Mouse (Mus musculus) gastrocnemius, postnatal 36 days (tissue): ENCODE measurements around the gene Elmod1. TPM values are rescaled to one million over a fixed set of nuclear protein-coding genes. Genes with fewer than 3 reads are reported as not detected.
"Not testable (repeated sequence)": the region's sequence is repeated elsewhere in the genome, so short reads cannot be mapped to it uniquely, and the experiment has no call there.

Source experiments
- DNase-seq, 2 experiments: peaks; one replicate each; pipeline ENCODE4 v3.0.0; 2022
- intact Hi-C: fragments of 180-260 bp; cut with DNase I; formaldehyde crosslinking; loops from one replicate; pipeline ENCODE4 v1.15.1; 2025
- long read RNA-seq, 2 experiments: library from polyadenylated mRNA; stranded (forward); transcript quantifications; one replicate each; pipeline ENCODE4 v2.0.0; 2021
- total RNA-seq, 2 experiments: library from RNA; stranded (reverse); gene quantifications; 2 replicates each; pipeline ENCODE4 v1.2.3; 2021

The Elmod1 gene
- not detected for total RNA-seq
- long read RNA-seq, experiment 1: 0 reads
- long read RNA-seq, experiment 2: 0 reads

DNA sequence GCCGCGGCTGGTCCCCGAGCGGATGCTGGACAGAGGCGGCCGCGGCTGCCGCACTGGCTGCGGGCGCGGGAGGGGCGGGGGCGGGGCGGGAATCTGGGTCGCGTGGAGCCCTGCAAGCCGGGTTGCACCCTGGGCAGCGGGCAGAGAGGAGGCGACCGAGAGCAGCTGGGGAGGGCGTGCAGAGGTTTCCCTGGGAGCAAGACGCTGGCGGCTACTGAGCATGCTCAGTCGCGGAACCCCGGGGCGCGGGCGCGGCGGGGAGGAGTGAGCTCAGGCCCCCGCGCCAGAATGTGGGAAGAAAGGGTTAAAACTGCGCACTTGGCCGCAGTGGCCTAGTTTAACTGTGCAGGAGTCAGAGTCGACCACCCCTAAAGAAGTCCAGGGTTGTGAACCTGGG lies at the start of gene Elmod1:
Gene Elmod1, minus strand, starts transcription at position 180 of the 397 bp plus-strand sequence.
- DNase-seq: no peak
- intact Hi-C loops: no loop called here

DNA sequence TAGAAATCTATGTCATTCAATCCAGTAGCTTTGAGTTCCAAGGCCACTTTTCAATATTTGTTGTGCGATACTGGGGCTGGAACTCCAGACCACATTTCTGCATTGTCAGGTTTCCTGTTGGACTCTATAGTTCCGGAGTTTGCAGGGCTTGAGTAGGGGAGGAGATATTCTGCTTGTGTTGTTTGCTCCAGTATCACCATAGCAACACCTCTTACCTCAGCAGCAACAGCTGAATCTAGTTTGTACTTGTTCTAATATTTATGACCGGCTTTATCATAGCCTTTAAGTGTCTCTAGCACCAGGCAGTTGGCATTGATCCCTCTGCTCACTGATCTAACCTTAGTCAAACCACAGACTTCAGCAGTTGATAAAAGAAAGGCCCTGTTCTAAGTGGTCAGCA lies 47.7 kb upstream of the Elmod1 start:
- intact Hi-C loops: no loop called here
- no peak for DNase-seq

DNA sequence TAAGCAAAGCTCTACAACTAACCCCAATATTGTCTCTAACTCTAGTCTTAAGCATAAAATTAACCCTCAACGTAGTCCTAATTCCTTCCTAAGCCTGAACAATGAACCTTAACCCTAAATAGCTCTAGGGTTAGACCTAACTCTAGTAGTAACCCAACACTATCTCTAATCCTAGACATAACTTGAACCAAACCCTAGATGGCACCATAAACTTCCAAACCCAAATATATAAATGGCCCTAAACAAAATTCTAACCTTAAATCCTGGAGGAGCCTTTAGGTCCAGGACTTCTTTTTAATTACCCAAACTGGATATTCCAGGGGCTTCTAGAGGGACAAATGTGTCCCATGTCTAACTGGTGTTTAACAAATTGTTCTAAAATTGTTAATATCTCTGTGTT lies 19.4 kb upstream of the Elmod1 start:
- no peak for DNase-seq
- intact Hi-C loops: loop anchor here (5.0 to 10.0 kb wide), 4 partner anchors 102 to 420 kb away; no protein-coding TSS in a partner anchor

DNA sequence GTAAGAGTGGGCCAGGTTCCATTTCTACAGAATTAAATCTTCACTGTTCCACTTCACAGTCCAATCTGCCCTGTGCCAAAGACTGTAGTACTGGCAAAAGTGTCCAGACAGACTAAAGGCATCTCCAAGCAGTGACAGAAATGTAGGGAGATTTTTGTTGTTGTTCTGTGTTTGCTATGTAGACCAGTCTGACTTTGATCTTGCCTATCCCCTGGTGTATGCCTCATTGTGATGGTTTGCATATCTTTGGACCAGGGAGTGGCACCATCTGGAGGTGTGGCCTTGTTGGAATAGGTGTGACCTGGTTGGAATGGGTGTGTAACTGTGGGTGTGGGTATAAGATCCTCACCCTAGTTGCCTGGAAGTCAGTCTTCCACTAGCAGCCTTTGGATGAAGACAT lies 17.5 kb upstream of the Elmod1 start:
- intact Hi-C loops: loop anchor here (5.0 to 10.0 kb wide), 4 partner anchors 100 to 422 kb away; no protein-coding TSS in a partner anchor
- not testable (repeated sequence) for DNase-seq

DNA sequence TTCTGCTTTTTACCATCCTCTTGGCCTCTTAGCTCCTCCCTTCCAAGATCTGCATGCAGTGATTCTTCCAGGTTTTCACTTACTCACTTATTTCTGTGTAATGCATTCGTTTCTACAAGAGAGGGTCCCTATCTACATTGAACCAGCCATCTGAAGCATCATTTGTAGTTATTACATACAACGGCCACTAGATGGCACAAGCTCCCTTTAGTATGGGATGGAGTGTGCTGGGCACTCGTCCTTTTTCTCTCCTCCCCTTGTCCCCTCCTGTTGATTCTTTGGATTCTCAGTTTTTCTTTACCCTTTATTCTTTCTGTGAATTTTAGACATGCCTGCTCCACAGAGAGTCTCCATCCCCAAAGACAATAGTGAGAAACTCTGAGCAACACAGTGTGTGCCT lies 15.8 kb upstream of the Elmod1 start:
- DNase-seq: no peak
- intact Hi-C loops: loop anchor here (5.0 to 10.0 kb wide), 4 partner anchors 99 to 424 kb away; no protein-coding TSS in a partner anchor

DNA sequence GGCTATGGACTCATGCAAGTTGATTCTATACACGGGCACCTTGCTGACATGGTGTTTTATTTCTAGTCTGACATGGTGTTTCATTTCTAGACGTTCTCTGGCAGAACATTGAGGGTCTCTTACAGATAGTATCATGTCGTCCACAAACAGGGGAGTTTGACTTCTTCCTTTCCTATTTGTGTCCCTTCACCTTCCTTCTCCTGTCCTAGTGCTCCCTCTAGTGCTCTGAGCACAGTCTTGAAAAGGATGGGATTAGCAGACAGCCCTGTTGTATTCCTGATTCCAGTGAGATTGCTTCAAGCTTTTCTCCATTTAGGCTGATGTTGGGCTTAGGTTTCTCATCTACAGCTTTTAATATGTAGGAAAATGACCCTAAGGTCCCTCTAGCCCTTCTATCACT lies 11.9 kb upstream of the Elmod1 start:
- intact Hi-C loops: loop anchor here (2.0 kb wide), 1 partner anchor 158 kb away; no protein-coding TSS in a partner anchor
- DNase-seq: no peak

DNA sequence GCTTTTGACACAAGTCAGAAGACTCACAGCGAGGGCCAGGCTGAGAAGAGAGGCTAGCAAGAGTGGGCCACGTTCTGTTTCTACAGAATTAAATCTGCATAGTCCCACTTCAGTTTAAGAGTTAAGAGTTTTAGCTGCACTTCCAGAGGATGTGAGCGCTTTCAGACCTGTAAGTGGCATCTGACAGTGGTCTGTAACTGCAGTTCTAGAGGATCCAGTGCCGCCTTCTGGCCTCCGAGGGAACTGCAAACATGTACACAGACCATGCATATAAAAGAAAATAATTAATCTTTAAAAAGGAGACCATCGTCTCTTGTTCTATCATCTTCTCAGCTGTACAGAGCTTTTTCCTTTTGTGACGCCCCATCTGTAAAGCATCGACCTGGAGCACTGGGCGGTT lies 9.8 kb upstream of the Elmod1 start:
- intact Hi-C loops: no loop called here
- DNase-seq: no peak

DNA sequence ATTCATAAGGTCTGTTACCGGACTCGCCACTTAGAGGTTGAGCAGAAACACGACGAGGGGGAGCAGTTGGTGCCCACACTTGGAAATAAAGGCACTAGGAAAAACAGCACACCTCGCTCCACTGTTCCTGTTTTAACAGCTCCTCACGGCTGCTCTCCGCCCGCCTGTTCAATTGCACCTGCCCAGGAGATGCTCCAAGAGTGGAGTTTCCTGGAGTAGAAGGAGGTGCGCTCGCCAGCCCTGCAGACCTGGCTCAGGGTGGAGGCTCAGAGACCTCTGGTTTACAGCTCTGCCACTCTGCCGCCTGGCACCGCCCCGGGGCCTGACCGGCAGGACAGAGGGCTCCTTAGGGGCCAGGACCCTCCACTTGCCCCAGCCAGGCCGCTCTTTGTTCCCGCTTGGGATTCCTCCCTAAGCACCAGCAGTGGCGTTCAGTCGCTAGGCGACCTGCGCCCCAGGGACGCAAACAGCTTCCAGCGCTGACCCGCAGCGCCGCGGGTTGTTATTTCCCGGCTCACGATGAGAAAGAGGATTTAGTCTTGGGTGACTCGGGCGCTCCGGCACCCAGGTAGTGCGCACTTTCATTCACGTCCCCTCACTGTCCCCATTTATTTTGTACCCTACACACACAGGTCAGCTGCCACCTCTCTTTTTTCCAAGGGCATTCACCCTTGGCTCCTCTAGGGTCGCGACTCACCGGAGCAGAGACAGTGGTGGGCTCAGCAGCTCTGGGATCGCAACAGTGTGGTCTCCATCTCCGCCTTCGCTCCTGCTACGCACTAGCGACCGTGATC lies 576 bp downstream of the Elmod1 start:
- intact Hi-C loops: no loop called here
- DNase-seq: no peak

DNA sequence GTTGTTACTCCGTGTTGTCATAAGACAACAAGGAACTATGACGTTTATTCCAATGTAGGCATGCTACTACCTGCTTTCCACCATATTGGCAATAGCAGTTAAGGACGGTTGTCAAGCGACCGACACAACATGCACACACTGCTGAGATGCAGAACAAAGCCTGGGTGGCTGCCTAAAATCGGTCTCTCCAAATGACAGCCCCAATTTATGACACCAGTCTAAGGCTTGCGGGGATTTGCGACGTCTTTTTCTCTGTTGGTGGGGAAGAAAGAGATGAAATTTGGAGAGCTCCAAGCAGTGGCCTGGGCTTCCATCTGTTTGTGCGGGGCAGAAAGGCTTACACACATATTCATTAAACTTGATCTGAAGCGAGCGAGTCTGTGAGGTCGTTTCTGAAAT lies 1.2 kb downstream of the Elmod1 start:
- intact Hi-C loops: no loop called here
- no peak for DNase-seq

DNA sequence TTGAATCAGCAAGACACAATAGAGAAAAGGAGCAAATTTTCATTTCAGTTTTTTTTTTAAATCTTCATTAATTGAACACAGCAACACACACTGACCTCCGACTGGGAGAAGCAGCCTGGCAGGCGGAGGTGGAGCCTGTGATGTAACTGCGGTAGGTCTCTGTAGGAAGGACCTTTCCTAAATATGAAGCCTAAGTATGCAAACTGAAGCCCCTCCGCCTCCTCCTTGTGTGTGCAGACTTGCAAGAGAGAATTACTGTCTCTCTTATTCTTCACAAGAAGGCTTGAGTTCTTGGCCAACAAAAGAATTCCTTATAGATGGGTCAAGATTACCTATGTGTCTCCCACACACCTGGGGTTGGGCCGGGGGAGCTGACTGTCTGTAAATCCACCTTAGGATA lies 1.9 kb downstream of the Elmod1 start:
- no peak for DNase-seq
- intact Hi-C loops: no loop called here

DNA sequence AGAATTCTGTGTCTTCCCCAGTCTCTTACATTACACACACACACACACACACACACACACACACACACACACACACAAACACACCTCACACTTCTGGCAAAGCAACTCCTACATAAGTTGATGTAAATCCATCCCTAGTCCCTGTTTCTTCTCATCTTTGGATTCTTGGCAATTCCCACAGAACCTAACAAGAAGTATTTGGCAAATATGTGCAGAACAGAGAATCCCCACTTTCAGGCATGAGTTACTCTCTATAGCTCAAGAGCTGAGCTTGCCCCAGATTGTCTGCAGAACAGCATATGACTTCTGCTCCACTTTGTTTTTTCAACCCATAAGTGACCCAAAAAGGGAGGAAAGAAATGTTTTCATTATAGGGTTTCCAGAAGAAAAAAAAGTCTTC lies 2.7 kb downstream of the Elmod1 start:
- intact Hi-C loops: no loop called here
- no peak for DNase-seq

DNA sequence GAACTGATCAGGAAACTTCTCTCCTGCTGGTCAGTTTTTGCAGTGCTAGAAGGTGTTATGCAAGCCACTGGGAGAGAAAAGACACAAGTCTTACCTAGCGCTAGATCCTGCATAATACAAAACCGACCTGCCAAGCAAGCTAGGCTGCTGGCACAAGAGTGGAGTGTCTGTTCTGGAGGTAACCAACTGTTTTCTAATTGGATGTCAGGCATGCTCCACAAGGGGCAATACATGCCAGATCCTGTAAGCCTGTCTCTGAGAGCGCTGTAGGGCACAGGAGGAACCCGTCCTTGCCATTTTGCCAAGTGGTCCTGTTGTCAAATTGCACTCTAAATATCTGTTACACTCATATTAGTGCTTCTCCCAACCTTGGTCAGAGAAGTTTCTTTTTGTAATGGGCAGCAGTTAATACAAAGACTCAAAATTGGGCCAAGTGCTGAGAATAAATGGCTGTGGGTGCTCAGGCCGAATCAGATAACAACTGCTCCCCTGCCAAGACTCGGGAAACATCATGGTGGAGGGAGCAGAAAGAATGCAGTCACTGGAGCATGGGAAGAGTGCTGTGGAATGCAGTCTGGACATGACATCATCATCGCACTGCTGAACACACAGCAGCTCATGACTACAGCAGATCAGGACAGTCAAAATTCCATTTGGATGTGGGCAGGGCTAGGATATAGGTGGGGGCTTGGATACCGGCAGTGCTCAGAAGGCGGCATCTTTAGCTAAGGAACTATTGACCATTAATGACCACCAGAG lies 7.3 kb downstream of the Elmod1 start:
- no peak for DNase-seq
- intact Hi-C loops: no loop called here

DNA sequence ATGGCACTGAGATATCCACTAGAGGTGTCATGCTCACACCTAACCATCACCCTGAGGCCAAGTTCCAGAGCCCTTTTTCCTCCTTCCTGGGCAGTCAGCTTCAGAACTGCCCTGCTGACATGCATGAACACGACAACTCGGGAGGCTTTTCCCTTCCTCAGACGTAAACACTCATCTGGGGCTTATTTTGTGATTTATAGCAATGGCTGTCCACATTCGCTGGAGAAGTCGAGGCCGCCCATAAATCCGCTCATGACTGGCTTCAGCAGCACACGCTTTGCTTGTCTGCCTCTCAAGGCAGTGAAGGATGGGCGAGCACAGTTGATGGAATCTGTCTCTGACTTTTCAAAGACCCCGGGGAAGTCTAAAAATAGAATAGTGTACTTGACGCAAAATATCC lies 18.1 kb downstream of the Elmod1 start:
- intact Hi-C loops: no loop called here

DNA sequence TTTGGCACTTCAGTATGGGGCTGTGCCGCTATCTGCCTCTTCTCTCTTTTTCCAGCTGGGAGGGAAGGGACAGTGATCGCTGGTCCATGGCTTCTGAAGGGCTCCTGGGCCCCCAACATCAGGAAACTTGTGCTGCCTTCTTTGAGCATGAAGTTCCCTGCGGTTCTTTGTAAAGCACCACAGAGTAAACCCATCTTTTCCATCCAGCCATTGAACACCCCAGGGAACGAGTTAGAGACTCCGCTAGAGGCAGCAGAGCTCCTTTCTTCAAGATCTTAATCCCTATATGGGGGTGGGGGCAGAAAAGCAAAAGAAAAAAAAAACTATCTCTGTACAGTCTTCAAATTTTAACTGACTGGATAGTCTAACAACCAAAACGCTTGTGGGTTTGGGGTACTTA lies 20.2 kb downstream of the Elmod1 start:
- intact Hi-C loops: no loop called here

More for the DNA sequence above, 18.1 kb downstream of the Elmod1 start:
- DNase-seq: no peak

DNA sequence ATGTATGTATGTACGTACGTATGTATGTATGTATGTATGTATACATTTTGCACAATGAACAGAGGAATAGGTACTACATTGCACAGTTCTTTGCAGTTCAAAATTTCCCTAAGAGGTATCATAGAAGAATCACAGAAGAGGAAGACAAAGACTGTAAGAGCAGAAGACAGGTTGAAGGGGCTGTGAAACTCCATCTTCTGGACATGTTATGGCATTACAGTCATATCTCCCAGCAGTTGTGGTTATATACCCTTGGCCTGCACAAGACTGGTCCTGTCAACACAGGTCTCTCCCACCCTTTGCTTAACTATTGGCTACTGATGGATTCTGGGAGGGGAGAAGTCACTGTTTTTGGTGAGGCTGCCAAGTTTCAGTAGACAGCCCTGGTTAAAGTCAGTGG lies 27.6 kb downstream of the Elmod1 start:
- intact Hi-C loops: no loop called here
- no peak for DNase-seq

More for the DNA sequence above, 20.2 kb downstream of the Elmod1 start:
- no peak for DNase-seq

DNA sequence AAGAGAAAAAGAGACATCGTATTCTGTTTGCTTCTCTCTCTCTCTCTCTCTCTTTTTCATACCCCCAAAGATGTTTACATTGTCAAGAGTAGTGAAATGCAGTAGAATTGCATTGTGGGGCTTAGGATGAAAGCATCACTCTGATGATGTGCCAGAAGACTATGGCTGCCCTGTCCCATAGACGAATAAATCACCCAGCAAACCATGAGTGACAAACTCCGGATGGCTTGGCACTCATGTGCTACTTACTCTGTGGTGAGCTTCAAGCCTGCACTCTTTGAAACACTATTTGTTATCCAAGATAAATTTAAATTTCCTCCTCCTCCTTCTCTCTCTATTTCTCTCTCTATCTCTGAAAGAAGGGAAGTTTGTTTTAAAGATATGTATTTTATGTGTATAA lies 36.5 kb downstream of the Elmod1 start:
- intact Hi-C loops: no loop called here
- DNase-seq: no peak

DNA sequence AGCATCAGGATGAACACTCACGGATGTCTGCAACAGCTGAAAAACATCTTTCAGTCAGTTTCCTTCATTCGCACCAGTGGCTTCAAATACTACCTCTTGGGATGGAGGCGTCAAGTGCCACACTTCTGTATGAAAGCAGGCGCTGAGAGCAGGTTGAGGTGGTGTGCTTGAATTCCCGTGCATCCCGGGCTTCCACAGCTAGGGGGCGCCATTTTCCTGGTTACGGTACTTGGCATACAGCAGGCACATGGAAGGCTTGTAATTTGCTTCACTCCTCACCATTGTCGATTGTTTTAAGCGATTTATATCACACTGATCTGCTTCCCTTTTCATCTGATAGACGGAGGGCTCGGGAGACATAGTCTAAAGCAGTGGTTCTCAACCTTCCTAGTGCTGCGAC lies 40.9 kb downstream of the Elmod1 start:
- DNase-seq: no peak
- intact Hi-C loops: no loop called here

DNA sequence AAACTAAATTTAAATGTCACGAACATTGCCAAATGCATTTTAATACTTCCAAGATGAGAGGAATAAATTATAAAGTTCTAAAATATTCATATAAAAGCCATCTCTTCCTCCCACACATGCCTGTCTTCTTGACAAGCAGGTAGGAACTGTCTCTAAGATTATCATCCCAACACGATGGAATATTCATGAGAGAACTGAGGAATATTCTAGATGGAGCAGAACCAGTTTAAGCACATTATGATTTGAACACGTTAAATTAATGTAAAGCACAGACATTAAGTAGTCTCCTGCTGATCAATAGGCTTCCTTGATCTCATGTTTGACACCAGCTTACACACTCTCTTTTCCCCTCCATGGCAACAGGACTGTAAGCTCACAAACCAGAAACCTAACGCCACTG lies 41.7 kb downstream of the Elmod1 start:
- no peak for DNase-seq
- intact Hi-C loops: no loop called here

DNA sequence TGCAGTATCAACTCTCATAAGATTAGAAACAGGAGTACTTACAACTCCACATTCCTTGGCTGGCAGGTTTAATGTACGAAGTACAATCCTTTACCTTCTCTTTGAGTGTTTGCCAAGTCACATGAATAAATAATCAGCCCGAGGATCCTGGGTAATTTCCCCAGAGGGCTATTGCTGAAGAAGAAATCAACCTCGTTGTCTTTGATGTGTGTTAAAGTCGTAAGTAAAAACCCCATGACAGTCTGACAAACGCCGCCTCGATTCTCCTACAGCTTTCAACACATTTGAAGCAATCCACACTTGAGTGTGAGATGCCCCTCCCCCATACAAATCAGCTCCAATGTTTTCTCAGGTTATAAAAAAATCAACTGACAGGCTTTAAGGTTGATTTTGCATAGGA lies 44.2 kb downstream of the Elmod1 start:
- intact Hi-C loops: no loop called here
- no peak for DNase-seq

DNA sequence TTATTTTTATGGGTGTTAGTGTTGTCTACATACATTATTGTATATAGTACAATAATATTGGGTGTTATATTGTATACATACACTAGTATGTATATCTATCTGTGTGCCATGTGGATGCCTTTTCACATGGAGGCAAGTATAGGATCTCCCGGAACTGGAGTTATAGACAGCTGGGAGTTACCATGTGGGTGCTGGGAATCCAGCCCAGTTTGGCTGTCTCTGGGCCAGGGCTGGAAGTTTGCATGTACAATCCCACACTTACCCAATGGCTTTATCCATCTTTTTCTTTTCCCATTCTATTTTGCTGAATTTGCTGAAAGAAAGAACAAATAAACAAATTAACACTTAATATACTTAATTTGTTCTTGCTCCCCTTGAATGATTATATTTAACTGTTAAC lies 54.0 kb downstream of the Elmod1 start:
- intact Hi-C loops: no loop called here

DNA sequence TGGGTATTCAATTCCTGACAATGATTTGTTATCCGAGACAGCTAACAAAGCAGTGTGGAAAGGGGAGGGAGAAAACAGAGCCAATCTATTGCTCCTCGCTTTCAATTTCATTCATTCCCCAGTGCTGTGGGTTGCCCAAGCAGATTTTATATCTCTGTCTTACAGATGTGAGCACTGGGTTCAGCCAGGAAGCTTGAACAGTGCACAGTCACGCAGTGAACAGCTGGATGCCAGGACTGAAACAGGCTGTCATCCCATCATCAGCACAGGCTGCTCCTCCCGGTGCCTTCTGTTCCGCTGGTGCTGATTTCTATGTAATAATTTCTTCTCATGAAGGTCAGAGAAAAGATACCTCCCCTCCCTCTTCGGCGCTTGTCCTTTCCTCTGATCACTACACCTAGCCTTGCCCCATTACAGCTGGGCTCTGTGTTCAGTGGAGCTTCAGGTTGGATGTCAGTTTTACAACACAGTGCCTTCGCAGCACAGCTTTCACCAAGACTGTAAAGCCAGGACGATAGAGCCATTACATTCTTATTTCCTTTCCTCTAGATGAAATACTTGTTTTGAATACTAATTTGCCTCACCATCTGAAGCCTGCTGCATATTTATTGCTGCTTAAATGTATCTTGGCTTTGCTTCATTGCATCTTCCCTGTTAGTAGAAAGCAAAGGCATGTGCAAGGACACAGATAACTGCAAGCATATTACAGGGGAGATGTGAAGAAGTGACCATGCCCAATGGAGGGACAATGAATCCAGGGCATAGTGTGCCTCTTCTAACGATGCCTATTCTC lies 59.0 kb downstream of the Elmod1 start:
- intact Hi-C loops: no loop called here

More for the DNA sequence above, 54.0 kb downstream of the Elmod1 start:
- no peak for DNase-seq

More for the DNA sequence above, 59.0 kb downstream of the Elmod1 start:
- DNase-seq: no peak
